Mouse (Mus musculus): ENCODE results near the gene Fam155a.

Fam155a gene

GRCm38 (mm10) chr8:9264378-9264777 lies 506.6 kb downstream of the Fam155a start:
- no peak for DNase-seq (ENCODE audit: low spot score)

GRCm38 (mm10) chr8:9261527-9261926 lies 509.4 kb downstream of the Fam155a start:
- no peak for DNase-seq (ENCODE audit: low spot score)

DNA sequence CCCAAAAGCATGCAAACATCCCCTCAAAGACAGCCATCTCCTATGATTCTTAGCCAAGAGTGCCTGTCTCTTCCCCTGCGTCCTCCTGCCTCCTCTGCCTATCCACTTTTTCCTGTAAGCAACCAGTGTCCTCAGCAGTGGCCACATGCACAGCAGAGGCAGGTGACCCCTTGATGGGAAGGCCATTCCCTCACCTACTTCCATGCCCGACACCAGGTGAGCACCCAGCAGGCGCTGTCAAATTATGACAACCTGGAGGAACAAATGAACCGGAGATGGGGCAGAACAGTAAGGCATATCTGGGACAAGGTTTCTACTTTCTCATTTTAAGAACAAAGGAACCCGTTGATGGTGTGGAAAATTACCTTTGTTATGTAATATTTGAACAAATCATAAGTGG lies 515.6 kb downstream of the Fam155a start:
- DNase-seq (ENCODE audit: low spot score) = no peak

DNA sequence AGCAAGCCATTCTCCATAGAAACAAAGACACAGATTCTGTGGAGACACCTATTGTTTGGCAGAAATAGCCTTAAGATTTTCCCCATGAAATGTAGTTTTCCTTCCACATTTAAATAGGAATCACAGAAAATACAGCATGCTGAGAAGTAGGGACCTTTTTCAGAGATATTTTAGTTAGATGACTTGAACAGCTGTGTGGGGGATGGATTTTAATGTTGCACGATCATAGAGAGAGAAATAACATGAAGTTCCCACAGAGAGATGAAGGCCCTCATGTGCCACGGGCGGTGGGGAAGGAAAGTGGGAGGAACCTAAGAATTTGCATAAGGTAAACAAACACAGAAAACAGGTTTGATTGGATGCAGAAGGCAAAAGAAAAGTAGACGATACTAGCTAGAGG lies 518.0 kb downstream of the Fam155a start:
- DNase-seq (ENCODE audit: low spot score) = no peak

DNA sequence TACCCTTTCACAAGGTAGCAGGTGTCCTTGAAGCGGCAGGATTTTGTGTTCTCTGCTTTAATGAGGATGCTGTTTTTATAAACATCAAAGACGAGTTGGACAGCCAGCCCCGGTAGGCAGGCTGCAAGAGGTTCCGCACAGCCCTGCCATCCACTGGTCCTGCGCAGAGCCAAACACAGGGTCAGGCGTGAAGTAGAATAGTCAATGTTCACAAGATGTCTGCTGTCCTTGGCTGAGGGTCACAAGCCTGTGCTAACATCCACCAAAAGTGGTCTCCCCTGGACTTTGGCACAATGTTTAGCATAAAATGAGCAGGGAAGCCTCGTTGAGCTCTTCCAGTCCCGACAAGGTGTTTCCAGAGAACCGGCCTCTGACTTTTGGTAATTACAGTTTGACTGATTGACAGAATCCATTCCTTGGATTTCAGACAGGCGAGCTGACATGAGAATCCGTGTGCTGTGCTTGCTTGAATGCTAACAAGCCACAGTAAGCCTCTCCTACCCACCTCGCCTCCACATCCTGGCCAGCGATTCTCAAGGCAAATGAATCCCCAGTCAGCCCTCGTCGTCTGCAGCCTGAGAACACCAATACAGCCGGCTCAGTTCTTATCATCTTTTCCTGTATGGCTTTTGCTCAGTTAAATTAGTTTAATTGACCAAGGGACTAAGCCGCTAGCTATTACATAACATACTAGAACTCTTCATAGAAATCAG lies 522.7 kb downstream of the Fam155a start:
- DNase-seq (ENCODE audit: low spot score) = no peak

- no peak for DNase-seq (ENCODE audit: low spot score)
Observed at GRCm38 (mm10) chr8:9245994-9246393, 525.0 kb downstream of the Fam155a start.

- DNase-seq (ENCODE audit: low spot score) = no peak
Observed at GRCm38 (mm10) chr8:9240996-9241395, 530.0 kb downstream of the Fam155a start.

DNA sequence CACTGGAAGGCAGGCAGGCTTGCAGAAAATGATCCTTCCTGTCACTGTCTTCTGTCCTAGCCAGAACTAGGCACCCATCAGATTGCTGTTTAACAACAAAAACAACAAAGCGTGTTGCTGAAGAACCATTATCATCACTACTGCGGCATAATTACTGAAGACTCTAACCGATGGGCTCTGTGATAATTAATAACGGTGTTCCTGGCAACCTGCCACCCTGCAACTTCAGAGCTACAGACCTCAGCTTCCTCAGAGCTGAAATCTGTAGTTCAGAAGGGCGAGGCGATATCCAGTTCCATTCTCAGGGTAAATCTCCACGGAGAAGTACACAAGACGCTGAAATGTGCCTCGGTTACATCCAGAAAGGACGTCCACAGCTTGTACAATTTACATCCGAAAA lies 531.2 kb downstream of the Fam155a start:
- DNase-seq (ENCODE audit: low spot score) = no peak

GRCm38 (mm10) chr8:9238974-9239373 lies 532.0 kb downstream of the Fam155a start:
- DNase-seq (ENCODE audit: low spot score) = no peak

DNA sequence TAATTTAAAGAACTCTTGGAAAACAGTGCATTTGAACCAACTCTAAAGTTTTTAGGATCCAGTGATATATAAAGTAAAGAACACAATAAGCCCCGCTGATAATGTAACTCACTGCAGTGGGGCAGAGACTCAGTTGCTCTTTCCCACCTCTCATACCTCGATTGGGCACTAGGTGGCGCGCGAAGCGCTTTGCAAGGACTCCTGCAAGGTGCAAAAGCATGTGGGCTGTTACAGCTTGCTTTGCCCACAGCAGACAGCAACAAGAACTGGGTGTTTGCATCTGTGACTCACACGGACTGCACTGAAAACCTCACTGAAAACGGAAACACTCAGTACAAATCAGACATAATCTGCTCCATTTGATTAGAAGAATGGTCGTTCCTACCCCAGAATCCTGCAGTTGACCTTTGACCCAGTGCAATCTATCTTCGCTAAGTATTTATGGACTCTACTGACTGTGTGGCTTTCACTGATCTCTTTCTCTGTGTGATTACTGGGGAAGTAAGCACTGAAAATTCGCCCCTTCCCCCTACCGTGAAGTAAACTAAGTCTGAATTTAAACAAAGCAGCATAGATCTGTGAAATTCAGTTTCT lies 537.5 kb downstream of the Fam155a start:
- DNase-seq (ENCODE audit: low spot score) = peak; percentile 90

GRCm38 (mm10) chr8:9227779-9228464 lies 543.0 kb downstream of the Fam155a start:
- peak; percentile 42 for DNase-seq (ENCODE audit: low spot score)

DNA sequence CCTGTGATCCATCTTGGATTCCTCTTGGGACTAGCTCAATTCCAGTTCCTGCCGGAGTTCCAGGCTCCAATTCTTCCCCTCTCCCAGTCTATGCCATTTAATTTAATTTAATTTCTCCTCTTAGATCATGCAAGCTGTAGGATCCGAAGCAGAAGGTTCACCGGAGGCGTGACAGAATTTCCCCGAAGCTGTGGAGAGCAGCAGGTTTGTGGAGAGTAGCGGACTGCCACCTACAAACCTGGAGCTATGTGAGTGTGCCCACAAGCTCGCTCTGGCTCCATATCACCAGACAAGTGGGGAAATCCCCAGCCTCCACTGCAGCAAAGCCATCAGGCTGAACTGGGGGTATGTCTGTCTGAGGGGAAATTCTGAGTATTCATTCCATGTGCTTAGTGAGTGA lies 544.2 kb downstream of the Fam155a start:
- DNase-seq (ENCODE audit: low spot score) = no peak

DNA sequence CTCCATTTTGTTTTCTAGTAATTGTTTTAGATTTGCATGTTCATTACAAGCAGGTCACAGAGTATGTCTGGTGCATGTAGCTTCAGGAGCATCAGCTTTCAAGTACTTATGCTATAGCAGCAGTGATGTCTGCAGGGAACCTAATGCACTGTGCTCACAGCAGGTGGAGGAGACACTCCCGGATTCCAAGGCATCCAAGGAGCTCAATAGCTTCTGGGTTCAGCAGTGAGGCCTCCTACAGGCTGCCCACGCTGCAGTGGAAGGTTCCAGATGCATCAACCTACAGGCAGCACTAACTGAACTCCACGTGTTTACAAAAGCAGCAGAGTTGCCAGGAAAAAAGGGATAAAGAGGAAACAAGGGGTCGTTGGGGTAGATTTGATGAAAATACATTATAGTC lies 559.2 kb downstream of the Fam155a start:
- no peak for DNase-seq (ENCODE audit: low spot score)

- no peak for DNase-seq (ENCODE audit: low spot score)
Observed at GRCm38 (mm10) chr8:9207505-9208051, 563.4 kb downstream of the Fam155a start.

DNA sequence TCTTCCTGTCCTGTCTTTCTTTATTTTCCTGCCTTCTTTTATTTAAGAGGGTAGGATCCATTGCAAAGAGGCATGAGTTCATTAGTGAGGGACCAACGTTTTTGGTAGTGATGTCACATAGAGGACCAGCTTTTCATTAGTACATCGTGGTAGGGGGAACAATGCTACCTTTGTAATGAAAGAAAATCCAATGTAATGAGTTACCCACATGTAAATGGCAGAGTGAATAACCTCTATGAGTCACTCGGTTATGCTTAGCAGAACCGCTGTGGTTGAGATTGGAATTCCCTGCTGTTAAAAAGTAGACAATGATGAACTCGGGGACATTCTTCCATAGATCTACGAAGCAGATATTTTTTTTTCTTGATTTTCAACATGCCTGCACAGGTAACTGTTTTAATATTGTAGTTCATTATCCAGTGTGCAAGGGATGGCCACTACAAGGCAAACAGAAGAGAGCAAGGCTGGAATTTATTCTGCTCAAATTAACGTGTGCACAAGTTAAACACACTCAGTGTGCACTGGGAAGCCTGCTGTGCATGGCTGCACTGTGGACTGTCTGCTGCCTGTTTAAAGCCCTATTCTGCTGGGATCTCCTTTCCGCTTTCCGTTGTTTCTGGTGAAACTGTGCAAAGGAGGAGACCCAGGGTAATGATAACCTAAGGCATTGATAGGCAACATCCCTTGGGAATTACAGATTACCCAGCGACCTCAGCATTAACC lies 566.5 kb downstream of the Fam155a start:
- no peak for DNase-seq (ENCODE audit: low spot score)

DNA sequence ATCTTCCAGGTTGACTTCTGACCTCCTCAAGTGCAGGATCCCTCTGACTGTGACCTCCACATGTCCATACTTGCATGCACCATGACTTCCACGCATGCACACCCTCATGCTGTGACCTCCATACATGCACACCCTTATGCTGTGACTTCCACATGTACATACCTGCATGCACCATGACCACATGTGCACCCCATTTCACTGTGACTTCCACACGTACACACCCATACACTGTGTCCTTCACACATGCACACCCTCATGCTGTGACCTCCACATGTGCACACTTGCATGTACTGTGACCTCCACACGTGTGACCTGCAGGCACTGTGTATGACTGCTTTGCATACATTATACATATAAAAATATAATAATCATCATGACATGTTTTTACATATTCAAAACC lies 570.9 kb downstream of the Fam155a start:
- no peak for DNase-seq (ENCODE audit: low spot score)

DNA sequence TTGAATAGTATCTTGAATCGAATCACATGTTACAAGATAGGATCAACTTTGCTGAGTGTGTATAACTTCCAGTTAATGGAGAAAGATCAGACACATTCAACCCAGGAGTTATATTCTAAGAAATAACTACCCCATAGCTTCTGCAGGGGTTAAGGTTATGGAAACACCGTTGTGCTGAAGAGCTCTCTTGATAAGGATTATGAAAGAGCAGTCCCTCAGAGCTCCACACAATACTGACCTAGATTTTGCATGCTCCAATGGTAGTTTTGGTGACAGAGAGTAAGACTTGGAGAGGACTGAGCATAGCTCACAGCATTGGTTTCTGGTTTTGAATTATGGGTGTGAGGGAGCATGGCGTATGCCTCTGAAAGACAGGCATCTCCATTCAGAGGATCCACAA lies 579.3 kb downstream of the Fam155a start:
- no peak for DNase-seq (ENCODE audit: low spot score)

DNA sequence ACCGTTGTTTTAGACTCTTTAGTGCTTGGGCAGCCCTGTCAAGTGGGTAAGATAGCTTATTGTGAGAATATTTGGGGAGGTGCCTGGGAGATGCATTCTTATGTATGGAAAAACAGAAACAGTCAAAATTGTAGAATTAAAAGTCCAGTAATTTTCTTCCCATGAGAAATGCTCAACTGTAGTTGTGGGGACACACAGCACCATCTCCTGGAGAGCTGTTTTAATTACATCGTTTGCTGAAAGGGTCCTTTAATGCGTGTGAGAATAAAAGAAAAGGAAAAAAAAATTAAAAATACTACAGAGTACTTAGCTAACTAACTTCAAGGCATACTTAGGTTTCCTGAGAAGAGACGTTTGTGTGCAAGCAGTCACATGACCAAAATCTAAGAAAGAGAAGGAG lies 582.3 kb downstream of the Fam155a start:
- no peak for DNase-seq (ENCODE audit: low spot score)

- no peak for DNase-seq (ENCODE audit: low spot score)
Observed at GRCm38 (mm10) chr8:9185200-9185599, 585.8 kb downstream of the Fam155a start.

GRCm38 (mm10) chr8:9182461-9182860 lies 588.5 kb downstream of the Fam155a start:
- no peak for DNase-seq (ENCODE audit: low spot score)

DNA sequence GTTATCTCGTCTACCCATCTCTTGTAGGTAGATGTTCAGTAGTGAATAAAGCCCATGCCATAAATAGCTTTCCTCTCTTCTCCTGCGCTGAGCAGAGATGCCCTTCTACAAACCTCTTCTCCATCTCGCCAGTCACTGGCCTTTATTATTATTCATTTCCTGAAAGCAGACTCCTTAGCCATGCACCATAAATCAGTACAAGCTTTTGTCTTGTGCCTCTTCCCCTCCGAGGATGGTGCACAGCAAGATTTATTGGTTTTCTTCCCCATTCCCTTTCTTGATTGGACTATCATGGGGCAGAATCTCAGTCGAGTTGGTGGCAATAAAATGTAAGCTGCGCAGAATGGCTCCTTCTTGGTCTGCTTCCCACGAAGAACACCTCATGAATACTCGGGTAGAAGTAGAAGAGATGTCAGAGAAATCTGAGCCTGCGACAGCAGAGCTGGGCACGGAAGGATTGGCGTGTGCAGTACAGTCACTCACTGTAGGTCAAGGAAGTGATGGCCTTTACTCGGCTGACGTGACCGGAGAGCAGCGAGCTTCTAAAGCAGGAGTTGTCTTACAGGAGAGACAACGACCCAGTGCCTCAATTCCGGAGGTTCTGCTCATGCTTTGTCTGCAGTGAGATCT lies 590.2 kb downstream of the Fam155a start:
- no peak for DNase-seq (ENCODE audit: low spot score)

- DNase-seq (ENCODE audit: low spot score) = no peak
Observed at GRCm38 (mm10) chr8:9176974-9177373, 594.0 kb downstream of the Fam155a start.

All from urinary bladder, postnatal 14 days (tissue).